Mouse (Mus musculus) forebrain, embryonic 11.5 days (tissue): ENCODE data around the gene Fkbpl. TPM values are rescaled to one million over a fixed set of nuclear protein-coding genes. Genes with fewer than 3 reads are reported as not detected.

Experiments used
- ATAC-seq: fragments of 200-750 bp; cut with Nextera tagmentation; replicated peaks from 2 replicates; pipeline ENCODE4 v1.8.0; 2017; ENCODE audit warnings: moderate TSS enrichment; ENCODE audit not compliant: low FRiP score
- DNase-seq: peaks from one replicate; pipeline ENCODE4 v3.0.0-alpha.2; 2017; ENCODE audit warnings: low spot score
- H3K27ac ChIP-seq: fragments of 300-500 bp; sonication (generic); 2 replicates; pipeline ENCODE4 v1.5.1; 2014; ENCODE audit warnings: low read depth, low read length
- H3K27me3 ChIP-seq: fragments of 300-500 bp; sonication (generic); 2 replicates; pipeline ENCODE4 v1.6.1; 2014; ENCODE audit warnings: mild to moderate bottlenecking, low read length, mixed read lengths; ENCODE audit not compliant: control insufficient read depth, insufficient read depth
- H3K36me3 ChIP-seq: fragments of 300-500 bp; sonication (generic); 2 replicates; pipeline ENCODE4 v1.6.1; 2014; ENCODE audit warnings: mild to moderate bottlenecking, low read length, moderate library complexity, mixed read lengths; ENCODE audit not compliant: control insufficient read depth, insufficient read depth
- H3K4me1 ChIP-seq: fragments of 300-500 bp; sonication (generic); replicated peaks from 2 replicates; pipeline ENCODE4 v1.6.1; 2014; ENCODE audit warnings: low read length, mixed read lengths; ENCODE audit not compliant: control insufficient read depth, insufficient read depth
- H3K4me2 ChIP-seq: fragments of 300-500 bp; sonication (generic); 2 replicates; pipeline ENCODE4 v1.6.1; 2014; ENCODE audit warnings: low read depth, mild to moderate bottlenecking, low read length, moderate library complexity, mixed read lengths; ENCODE audit not compliant: severe bottlenecking
- H3K4me3 ChIP-seq: fragments of 300-500 bp; sonication (generic); 2 replicates; pipeline ENCODE4 v1.5.1; 2014; ENCODE audit warnings: low read depth, low read length
- H3K9ac ChIP-seq: fragments of 300-500 bp; sonication (generic); 2 replicates; pipeline ENCODE4 v1.6.1; 2014; ENCODE audit warnings: low read length
- H3K9me3 ChIP-seq: fragments of 300-500 bp; sonication (generic); 2 replicates; pipeline ENCODE4 v1.6.1; 2016; ENCODE audit warnings: low read length, mixed read lengths; ENCODE audit not compliant: control insufficient read depth
- WGBS: fragments of 180-500 bp; shearing (Covaris S2); extraction: QIAGEN DNeasy Blood & Tissue Kit; methylation state at CpG from one replicate; pipeline ENCODE4 v1.1.7; 2014; 5-methylcytosine and 5-hydroxymethylcytosine counted together
- polyA plus RNA-seq: library from polyadenylated mRNA; unstranded; fragments of >200 nt; fragmentation: Nextera tagmentation; extraction: Ambion mirVana; gene quantifications from 2 replicates; pipeline ENCODE4 v1.2.1, GENCODE M21; 2014

The Fkbpl gene
- polyA plus RNA-seq, 1 experiment from 2014 or later: 14.5 TPM

DNA sequence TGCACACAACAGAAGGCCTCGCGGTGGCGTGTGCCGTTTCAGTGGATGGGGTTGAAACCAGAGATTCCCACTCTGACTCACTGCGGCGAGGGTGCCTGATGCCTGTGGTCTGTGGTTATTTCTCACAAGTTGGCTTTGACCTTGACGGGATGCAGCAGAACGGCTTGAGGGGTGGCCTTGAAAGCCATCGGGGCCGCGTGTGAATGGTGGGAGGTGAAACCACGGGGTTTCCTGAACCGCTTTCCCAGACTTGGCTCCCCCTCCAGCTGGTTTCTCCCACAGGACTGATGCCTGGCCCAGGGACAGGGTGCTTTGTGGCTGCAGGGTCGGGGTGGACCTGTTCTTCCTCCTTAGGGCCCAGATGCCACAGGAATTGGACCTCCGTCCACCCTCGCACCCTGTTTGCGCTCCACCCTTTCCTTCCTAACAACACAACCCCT lies 36.6 kb downstream of the Fkbpl start:
- Histone ChIP-seq H3K27ac (no peak overlapping the region), H3K9me3 (no peaks in the 10 kb centered on the region), H3K27me3 (peaks cover 2% of the 10 kb centered on the region; the same call in 1 of the 2 replicates), H3K4me1 (0 out of 2 replicates have a peak, but pooled peaks cover 2% of the 10 kb centered on the region), H3K9ac (no peak overlapping the region), H3K4me2 (no peak overlapping the region), H3K4me3 (no peak overlapping the region), H3K36me3 (no peaks in the 10 kb centered on the region)
- DNase-seq (no peak), ATAC-seq (no peak)
- WGBS: 84% methylated on average over 17 of the region's 17 CpGs

DNA sequence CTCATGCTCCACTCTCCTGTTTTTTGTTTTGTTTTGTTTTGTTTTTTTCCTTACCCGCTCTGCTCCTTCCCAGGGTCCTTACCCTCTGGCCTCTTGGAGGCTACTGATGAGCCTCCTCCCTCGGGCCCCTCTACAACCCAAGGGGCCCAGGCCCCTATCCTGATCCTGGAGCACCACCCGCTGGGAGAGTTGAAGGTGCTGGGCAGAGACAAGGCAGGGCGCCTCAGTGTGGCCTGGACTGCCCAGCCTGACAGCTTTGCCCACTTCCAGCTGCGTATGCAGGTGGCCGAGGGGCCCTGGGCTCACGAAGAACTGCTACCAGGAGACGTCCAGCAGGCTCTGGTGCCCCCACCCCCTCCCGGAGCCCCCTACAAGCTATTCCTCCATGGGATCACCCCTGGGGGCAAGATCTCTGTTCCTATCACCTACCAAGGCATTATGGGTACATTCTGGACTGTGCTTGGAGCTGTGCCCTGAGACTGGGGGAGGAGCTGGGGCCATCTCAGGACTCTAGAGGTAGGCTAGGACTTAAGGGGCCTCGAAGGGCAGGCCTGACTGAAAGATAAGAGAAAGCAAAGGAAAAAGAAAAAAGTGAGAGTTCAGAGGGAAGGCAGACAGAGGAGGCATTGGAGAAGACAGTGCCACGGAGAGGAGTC lies 37.4 kb downstream of the Fkbpl start:
- Histone ChIP-seq H3K9me3 (no peaks in the 10 kb centered on the region), H3K4me3 (no peak overlapping the region), H3K36me3 (no peaks in the 10 kb centered on the region), H3K4me2 (no peak overlapping the region), H3K9ac (no peak overlapping the region), H3K27me3 (peaks cover 2% of the 10 kb centered on the region; the same call in 1 of the 2 replicates), H3K27ac (no peak overlapping the region), H3K4me1 (0 out of 2 replicates have a peak, but pooled peaks cover 2% of the 10 kb centered on the region)
- no peak for ATAC-seq
- DNase-seq: no peak
- 73% methylated on average over 11 of the region's 11 CpGs for WGBS

DNA sequence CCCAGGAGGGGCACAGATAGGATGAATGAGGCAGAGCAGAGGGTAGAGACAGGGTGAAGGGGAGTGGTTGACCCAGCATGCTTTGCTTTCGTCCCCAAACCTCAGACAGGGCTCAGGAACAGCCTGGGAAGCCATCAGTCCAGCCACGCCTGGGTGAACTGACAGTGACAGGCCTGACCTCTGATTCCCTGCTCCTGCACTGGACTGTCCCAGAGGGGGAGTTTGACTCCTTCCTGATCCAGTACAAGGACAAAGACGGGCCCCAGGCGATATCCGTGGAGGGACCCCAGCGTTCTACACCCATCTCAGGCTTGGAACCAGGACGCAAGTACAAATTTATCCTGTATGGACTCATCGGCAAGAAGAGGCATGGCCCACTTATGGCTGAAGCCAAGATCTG lies 38.6 kb downstream of the Fkbpl start:
- ATAC-seq (no peak), DNase-seq (no peak)
- Histone ChIP-seq H3K9me3 (no peaks in the 10 kb centered on the region), H3K36me3 (no peaks in the 10 kb centered on the region), H3K9ac (no peak overlapping the region), H3K27me3 (peaks cover 2% of the 10 kb centered on the region; the same call in 1 of the 2 replicates), H3K27ac (no peak overlapping the region), H3K4me1 (0 out of 2 replicates have a peak, but pooled peaks cover 2% of the 10 kb centered on the region), H3K4me3 (no peak overlapping the region), H3K4me2 (no peak overlapping the region)
- WGBS: 80% methylated on average over 8 of the region's 8 CpGs

DNA sequence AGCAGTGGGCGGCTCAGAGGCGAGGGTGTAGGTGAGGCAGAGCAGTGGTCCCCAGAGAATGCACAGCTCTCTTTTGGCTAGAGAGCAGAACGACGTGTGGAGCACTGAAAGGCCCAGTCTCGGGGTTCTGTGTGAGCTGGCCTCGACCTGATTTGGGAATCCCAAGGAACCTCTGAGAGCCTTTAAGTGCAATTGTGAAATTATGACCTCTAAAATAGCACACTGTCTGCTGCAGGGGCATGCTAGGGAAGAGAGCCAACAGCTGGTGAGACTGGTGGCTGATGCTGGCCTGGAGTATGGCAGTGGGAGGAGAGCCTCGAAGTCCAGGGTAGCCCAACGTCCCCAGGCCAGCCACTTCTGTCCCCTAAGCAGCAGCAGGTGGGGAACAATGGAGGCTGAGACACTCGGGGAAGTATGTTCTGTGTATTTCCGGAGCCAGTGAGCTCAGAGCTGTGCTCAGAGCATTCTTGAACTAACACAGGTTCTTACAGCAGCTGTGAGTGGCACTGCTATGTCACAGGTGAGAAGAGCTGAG lies 39.2 kb downstream of the Fkbpl start:
- no peak for DNase-seq
- H3K4me3 ChIP-seq: no peak overlapping the region
- no peak overlapping the region for H3K4me2 ChIP-seq

DNA sequence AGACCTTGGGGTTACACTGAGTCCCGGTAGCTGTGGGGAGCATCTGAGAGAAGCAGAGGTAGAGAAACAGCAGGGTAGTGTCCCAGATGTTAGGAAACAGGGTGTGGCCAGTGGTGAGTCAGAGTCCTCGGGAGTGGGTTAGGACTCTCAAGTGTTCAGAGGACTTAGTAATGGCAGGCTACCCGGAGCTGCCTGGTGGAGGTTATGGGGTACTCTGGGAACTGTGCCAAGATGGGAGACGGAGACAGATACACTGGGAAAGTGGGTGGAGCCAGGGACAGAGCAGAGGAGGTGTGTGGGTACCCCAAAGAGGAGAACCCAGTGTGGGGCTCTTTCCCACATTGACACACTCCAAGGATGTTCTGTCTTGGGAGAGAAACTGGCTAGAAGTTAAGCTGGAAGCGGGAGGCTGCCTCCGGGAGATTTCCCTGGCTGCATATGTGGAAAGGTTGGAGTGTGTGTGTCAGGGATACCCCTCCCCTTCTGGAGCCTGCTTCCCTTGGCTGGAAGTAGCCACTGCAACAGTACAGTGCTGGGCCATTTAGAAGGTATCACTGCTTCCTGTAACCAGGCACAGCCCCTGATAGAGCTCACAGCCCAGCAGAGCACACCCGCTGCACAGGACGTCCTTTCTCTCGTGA lies 39.8 kb downstream of the Fkbpl start:
- Histone ChIP-seq H3K4me3 (no peak overlapping the region), H3K9ac (no peak overlapping the region), H3K36me3 (no peaks in the 10 kb centered on the region), H3K4me2 (no peak overlapping the region), H3K27ac (no peak overlapping the region), H3K4me1 (0 out of 2 replicates have a peak, but pooled peaks cover 2% of the 10 kb centered on the region), H3K9me3 (no peaks in the 10 kb centered on the region), H3K27me3 (peaks cover 2% of the 10 kb centered on the region; the same call in 1 of the 2 replicates)
- WGBS: 80% methylated on average over 9 of the region's 9 CpGs
- no peak for DNase-seq
- ATAC-seq: no peak

More for the DNA sequence above, 39.2 kb downstream of the Fkbpl start:
- no peaks in the 10 kb centered on the region for H3K36me3 ChIP-seq
- H3K27ac ChIP-seq: no peak overlapping the region
- 0 out of 2 replicates have a peak, but pooled peaks cover 2% of the 10 kb centered on the region for H3K4me1 ChIP-seq
- WGBS: 77% methylated on average over 10 of the region's 10 CpGs
- H3K9ac ChIP-seq: no peak overlapping the region
- ATAC-seq: no peak
- H3K9me3 ChIP-seq: no peaks in the 10 kb centered on the region
- H3K27me3 ChIP-seq: peaks cover 2% of the 10 kb centered on the region; the same call in 1 of the 2 replicates

DNA sequence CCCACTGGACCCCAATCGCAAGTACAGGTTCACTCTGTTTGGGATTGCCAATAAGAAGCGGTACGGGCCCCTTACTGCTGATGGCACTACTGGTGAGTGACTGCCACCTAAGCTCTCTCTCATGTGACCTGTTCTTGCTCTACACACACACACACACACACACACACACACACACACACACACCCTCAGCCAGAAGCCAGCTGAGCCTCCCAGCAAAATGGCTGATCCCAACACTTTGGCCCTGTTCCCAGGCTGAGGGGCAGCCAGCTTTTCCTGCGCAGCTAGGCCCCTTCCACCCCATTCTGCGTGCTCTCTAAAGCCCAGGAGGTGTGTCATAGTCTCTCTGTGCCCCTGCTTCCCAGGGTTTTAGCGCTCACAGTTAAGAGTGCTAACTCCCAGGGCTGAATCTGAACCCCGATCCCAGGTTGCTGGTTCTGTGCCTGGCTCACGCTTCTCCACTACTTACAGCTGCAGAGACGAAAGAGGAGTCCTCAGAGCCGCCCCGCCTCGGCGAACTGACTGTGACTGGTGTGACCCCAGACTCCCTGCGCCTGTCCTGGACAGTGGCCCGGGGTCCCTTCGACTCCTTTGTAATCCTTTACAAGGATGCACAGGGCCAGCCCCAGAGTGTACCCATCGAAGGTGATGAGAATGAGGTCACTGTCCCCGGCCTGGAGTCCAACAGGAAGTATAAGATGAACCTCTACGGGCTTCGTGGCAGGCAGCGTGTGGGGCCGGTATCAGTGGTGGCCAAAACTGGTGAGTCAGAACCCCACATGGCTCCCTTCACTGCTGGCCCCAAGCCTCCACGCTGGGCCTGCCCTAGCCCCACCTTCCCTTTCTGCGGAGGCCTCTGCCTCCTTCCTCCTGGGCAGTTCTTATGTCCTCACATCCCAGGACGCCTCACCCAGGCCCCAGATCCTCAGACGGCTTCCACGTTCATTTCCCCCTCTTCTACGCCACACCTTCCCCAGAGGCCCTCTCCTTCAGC lies 40.9 kb downstream of the Fkbpl start:
- DNase-seq: no peak
- Histone ChIP-seq H3K27ac (no peak overlapping the region), H3K4me1 (0 out of 2 replicates have a peak, but pooled peaks cover 2% of the 10 kb centered on the region), H3K27me3 (no peaks in the 10 kb centered on the region), H3K9ac (no peak overlapping the region), H3K4me3 (no peak overlapping the region), H3K4me2 (no peak overlapping the region), H3K9me3 (no peaks in the 10 kb centered on the region), H3K36me3 (no peaks in the 10 kb centered on the region)
- WGBS: 82% methylated on average over 28 of the region's 28 CpGs
- ATAC-seq: no peak

DNA sequence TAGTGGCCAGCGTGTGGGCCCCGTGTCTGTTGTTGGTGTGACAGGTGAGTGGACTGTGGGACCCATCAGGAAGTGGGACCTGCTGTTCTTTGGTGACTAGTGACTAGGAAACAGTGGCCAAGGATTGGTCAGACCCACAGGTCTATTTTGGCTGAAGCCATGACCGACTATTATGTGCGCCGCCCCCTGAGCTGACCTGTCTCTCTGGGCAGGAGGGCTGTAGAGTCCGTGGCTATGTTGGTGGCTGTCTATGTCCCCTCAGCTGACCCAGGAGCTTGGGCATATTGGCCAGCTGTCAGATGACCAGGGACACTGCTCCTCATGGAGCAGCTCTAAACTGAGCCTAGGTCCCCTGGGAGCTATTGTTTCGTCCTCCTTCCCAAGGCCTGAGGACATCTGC lies 44.3 kb downstream of the Fkbpl start:
- Histone ChIP-seq H3K4me3 (no peak overlapping the region), H3K27me3 (no peaks in the 10 kb centered on the region), H3K27ac (no peak overlapping the region), H3K4me1 (no peaks in the 10 kb centered on the region), H3K4me2 (no peak overlapping the region), H3K9ac (no peak overlapping the region), H3K9me3 (no peaks in the 10 kb centered on the region), H3K36me3 (no peaks in the 10 kb centered on the region)
- no peak for ATAC-seq
- no peak for DNase-seq
- WGBS: 96% methylated on average over 7 of the region's 7 CpGs

DNA sequence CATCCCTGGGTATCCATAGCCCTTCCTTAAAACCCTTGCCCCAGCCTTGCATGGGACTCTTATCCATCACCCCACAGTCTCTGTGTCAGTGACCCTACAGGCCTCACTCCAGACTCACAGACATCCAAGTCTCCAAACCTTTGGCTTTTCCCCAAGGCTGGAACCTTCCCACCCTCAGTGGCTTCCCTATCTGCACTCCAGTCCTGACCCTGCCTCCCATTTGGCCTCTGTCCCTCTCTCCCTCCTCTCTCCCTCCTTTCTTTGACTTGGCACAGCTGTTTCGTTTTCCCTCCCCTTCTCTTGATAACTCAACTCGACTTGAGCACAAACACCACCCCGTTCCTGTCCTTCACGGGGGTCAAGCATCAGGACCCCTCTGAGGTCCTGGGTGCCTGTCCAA lies 45.9 kb downstream of the Fkbpl start:
- Histone ChIP-seq H3K27ac (no peak overlapping the region), H3K9me3 (no peaks in the 10 kb centered on the region), H3K4me3 (no peak overlapping the region), H3K27me3 (no peaks in the 10 kb centered on the region), H3K36me3 (no peaks in the 10 kb centered on the region), H3K4me2 (no peak overlapping the region), H3K9ac (no peak overlapping the region), H3K4me1 (no peaks in the 10 kb centered on the region)
- ATAC-seq (no peak), DNase-seq (no peak)
- WGBS: 75% methylated on average over 4 of the region's 4 CpGs
